Mouse (Mus musculus) liver, embryonic 11.5 days (tissue): ENCODE results near the gene 1700015G11Rik. TPM values are rescaled to one million over a fixed set of nuclear protein-coding genes. Genes with fewer than 3 reads are reported as not detected.

Experiments used
- polyA plus RNA-seq: library from polyadenylated mRNA; unstranded; fragments of >200 nt; fragmentation: Nextera tagmentation; extraction: Ambion mirVana; gene quantifications from 2 replicates; pipeline ENCODE4 v1.2.1, GENCODE M21; 2014

The 1700015G11Rik gene
- polyA plus RNA-seq, 1 experiment from 2014 or later = not detected

Other genes starting within 250 kb of the 1700015G11Rik start
- gene Gas2, start 153.7 kb downstream of the 1700015G11Rik start, polyA plus RNA-seq = 13.3 and 14.4 TPM in 2 replicates
- gene Fancf, start 153.5 kb downstream of the 1700015G11Rik start, polyA plus RNA-seq = 17.5 and 18.4 TPM in 2 replicates
- 24.3 and 26.5 TPM in 2 replicates for gene Svip, start 9.7 kb downstream of the 1700015G11Rik start, polyA plus RNA-seq